ENCODE assay signal across 10 mouse cellular contexts in the genomic region with DNA sequence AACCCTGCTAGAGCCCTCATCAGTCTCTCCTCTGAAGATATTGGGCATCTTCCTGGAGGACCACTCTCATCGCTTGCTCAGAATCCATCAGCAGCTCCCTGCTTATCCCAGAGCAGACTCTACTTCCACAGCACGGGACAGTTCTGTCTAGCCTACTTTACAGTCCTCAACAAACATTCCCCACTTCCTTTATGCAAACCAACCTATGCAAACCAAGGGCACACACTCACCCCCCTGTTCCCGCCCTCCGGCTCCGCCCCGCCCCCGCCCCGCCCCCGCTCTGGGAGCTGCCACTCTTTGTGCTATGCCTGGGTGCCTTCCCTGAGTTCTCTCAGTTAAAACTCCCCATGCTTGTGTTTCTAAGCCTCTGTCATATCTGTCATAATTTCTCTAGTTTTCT. TPM values are rescaled to one million over a fixed set of nuclear protein-coding genes. Genes with fewer than 3 reads are reported as not detected.
DNase-seq lines count a peak whose midpoint lies in the region; ATAC-seq lines count a peak whose summit lies in the region.
"Had no signal": no experiment of that assay in that cellular context is flagged by ENCODE, and none has a peak within 500 bp of the region (broad histone marks: within the 10 kb centered on the region; RNA-seq: fewer than 3 reads in every experiment).

No protein-coding gene starts in this region.

- DNase-seq in spleen, postnatal 36 days (ENCODE audit: low spot score in 2 of 2), result peak; percentile 6 to 11
- no peak for DNase-seq in spleen, postnatal 10 days (ENCODE audit: low spot score in 2 of 2)
- peak; percentile 25 for DNase-seq in yolk sac, embryonic 10.5 days (ENCODE audit: low spot score)
- no peak for DNase-seq in right cerebral cortex, postnatal 25 days
- DNase-seq in kidney, adult 8-10 months, result no peak
- DNase-seq: heart, postnatal 4 days; liver, embryonic 13.5 days; right cerebral cortex, adult 18-20 months had no signal

- 9% methylated on average over 9 of the region's 9 CpGs for WGBS in embryonic facial prominence, embryonic 12.5 days
- WGBS in intestine, embryonic 16.5 days, result 6% methylated on average over 9 of the region's 9 CpGs

- H3K4me1 ChIP-seq in embryonic facial prominence, embryonic 12.5 days, result peaks cover 5% of the 10 kb centered on the region; the same call in 1 of the 2 replicates
- H3K4me1 ChIP-seq in intestine, embryonic 16.5 days (ENCODE audit: control insufficient read depth, insufficient read depth, low read length), result no peaks in the 10 kb centered on the region
- H3K4me1 ChIP-seq: liver, embryonic 13.5 days had no signal

- H3K27ac ChIP-seq in embryonic facial prominence, embryonic 12.5 days, result no peak overlapping the region
- H3K27ac ChIP-seq in intestine, embryonic 16.5 days (ENCODE audit: low read length), result no peak overlapping the region
- H3K27ac ChIP-seq: liver, embryonic 13.5 days had no signal

- 0 out of 2 replicates have a peak, but pooled peaks have one; percentile 35 for ATAC-seq in embryonic facial prominence, embryonic 12.5 days (ENCODE audit: insufficient number of reproducible peaks, insufficient read depth, low FRiP score, low TSS enrichment)
- peak; percentile 82 for ATAC-seq in intestine, embryonic 16.5 days

- no peaks in the 10 kb centered on the region for H3K36me3 ChIP-seq in embryonic facial prominence, embryonic 12.5 days
- no peaks in the 10 kb centered on the region for H3K36me3 ChIP-seq in intestine, embryonic 16.5 days (ENCODE audit: control insufficient read depth, insufficient read depth, low read length)
- H3K36me3 ChIP-seq: liver, embryonic 13.5 days had no signal

- H3K4me2 ChIP-seq in embryonic facial prominence, embryonic 12.5 days (replicated peaks), result peak overlapping the region; percentile 35
- 0 out of 2 replicates have a peak overlapping the region, but pooled peaks have one; percentile 16 for H3K4me2 ChIP-seq in intestine, embryonic 16.5 days (ENCODE audit: low read depth, low read length)
- H3K4me2 ChIP-seq: liver, embryonic 13.5 days had no signal

- H3K27me3 ChIP-seq in embryonic facial prominence, embryonic 12.5 days, result no peaks in the 10 kb centered on the region
- H3K27me3 ChIP-seq in intestine, embryonic 16.5 days (replicated peaks; ENCODE audit: control insufficient read depth, insufficient read depth, low read length), result no peaks in the 10 kb centered on the region
- H3K27me3 ChIP-seq: liver, embryonic 13.5 days had no signal

- no peaks in the 10 kb centered on the region for H3K9me3 ChIP-seq in embryonic facial prominence, embryonic 12.5 days
- no peaks in the 10 kb centered on the region for H3K9me3 ChIP-seq in intestine, embryonic 16.5 days (ENCODE audit: control insufficient read depth, low read length)
- H3K9me3 ChIP-seq: liver, embryonic 13.5 days had no signal

- no peak overlapping the region for H3K9ac ChIP-seq in embryonic facial prominence, embryonic 12.5 days
- H3K9ac ChIP-seq in intestine, embryonic 16.5 days (ENCODE audit: low read depth, low read length), result no peak overlapping the region
- H3K9ac ChIP-seq: liver, embryonic 13.5 days had no signal

- no peak overlapping the region for H3K4me3 ChIP-seq in embryonic facial prominence, embryonic 12.5 days
- H3K4me3 ChIP-seq in intestine, embryonic 16.5 days (ENCODE audit: low read length), result no peak overlapping the region
- H3K4me3 ChIP-seq: liver, embryonic 13.5 days had no signal

RNA-seq across cellular contexts. Expression of a gene that starts 23.3 kb away (rescaled TPM):
- 0.73 and 0.96 TPM in 2 replicates for polyA plus RNA-seq in embryonic facial prominence, embryonic 12.5 days (2016; fragmentation: Nextera tagmentation; extraction: Ambion mirVana)
- 0.38 and 0.49 TPM in 2 replicates for polyA plus RNA-seq in intestine, embryonic 16.5 days (2015; fragmentation: Nextera tagmentation; extraction: Ambion mirVana)

Comparison
In these comparisons a context has a peak if more than half of its experiments do, and no peak if none do; other contexts are left out.
1. DNase-seq: peak in spleen, postnatal 36 days (2 of 2) and yolk sac, embryonic 10.5 days (single experiment); none in spleen, postnatal 10 days (0 of 2), right cerebral cortex, postnatal 25 days (single experiment) and kidney, adult 8-10 months (0 of 2).